Mouse (Mus musculus) neutrophil, adult 5-6 weeks (primary cell): ENCODE measurements around the gene Kif15. TPM values are rescaled to one million over a fixed set of nuclear protein-coding genes. Genes with fewer than 3 reads are reported as not detected.

Experiments used
- ATAC-seq: fragments of 151-379, 151-347 bp; 2 replicates; pipeline ENCODE4 v1.8.0; 2017; ENCODE audit warnings: mild to moderate bottlenecking, moderate TSS enrichment; ENCODE audit not compliant: insufficient number of reproducible peaks, poor library complexity, low FRiP score, severe bottlenecking; ENCODE audit errors: extremely low read depth
- total RNA-seq: library from RNA; stranded (forward); fragments of 200-1000 nt; gene quantifications from 2 replicates; pipeline ENCODE4 v1.2.3, GENCODE M21; 2017

Gene Kif15
- total RNA-seq, 1 experiment from 2014 or later, result 4.5 TPM

DNA sequence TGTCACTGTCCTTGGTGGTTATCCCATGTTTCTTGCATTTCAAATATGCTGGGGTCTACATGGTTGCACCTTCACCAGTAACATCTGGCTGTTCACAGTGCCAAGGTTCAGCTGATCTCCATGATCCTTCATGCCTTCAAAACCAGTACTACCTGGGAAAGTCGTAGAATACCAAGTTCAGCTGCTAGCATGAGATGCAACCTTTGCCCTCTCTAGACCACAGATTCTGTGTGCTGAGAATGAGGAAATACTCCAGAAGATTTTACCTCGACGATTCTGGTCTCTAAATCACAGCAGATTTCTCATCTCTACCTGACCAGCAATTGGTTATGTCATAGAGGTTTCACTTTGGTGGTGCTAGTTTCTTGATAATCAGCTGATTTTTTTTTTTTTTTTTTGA is 109.3 kb downstream of the Kif15 start:
- no peak for ATAC-seq

Other genes starting within 250 kb of the Kif15 start
- not detected in 2 replicates for gene Topaz1, start 203.7 kb upstream of the Kif15 start, total RNA-seq
- gene Tcaim, start 145.5 kb upstream of the Kif15 start, total RNA-seq, result 16.3 and 20.8 TPM in 2 replicates
- 1.0 TPM in 1 of 2 replicates, not detected in the other for gene Gm35549, start 107.0 kb upstream of the Kif15 start, total RNA-seq
- gene Zfp445, start 85.0 kb upstream of the Kif15 start, total RNA-seq, result 105 and 106 TPM in 2 replicates
- gene Zkscan7, start 65.4 kb upstream of the Kif15 start, total RNA-seq, result 3.4 and 3.8 TPM in 2 replicates
- gene Zfp105, start 28.0 kb upstream of the Kif15 start, total RNA-seq, result not detected in 2 replicates
- gene 1110059G10Rik, start within 50 bp of the Kif15 start, total RNA-seq, result 21.6 and 28.5 TPM in 2 replicates
- gene Tmem42, start 70.3 kb downstream of the Kif15 start, total RNA-seq, result 11.9 and 12.0 TPM in 2 replicates
- gene Tgm4, start 83.7 kb downstream of the Kif15 start, total RNA-seq, result 0.61 TPM in 1 of 2 replicates, not detected in the other
- gene Zdhhc3, start 162.2 kb downstream of the Kif15 start, total RNA-seq, result 26.5 and 27.1 TPM in 2 replicates
- gene Exosc7, start 162.2 kb downstream of the Kif15 start, total RNA-seq, result 35.0 and 42.7 TPM in 2 replicates
- not detected in 2 replicates for gene Clec3b, start 199.9 kb downstream of the Kif15 start, total RNA-seq